In the genomic region with DNA sequence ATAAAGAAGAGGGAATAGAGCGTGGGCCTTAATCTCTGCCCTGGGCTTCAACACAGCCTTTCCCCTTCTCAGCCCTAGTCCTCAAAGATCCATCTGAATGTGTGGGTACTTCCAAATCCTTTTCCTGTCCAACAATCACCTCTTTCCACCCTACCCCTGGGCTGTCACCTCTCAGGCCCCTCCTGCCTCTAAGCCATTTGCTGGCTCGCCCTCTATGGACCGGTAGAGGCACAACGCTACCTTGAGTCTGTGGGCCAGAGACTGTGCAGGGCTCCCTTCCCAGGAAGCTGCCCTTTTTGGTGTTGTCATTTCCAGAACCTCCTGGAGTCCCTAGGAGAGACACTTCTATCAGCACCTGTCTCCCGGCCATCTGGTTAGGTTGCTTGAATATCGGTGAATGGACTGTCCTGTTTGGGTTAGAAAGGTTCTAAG, we compare ENCODE assay signal across 8 mouse cellular contexts. TPM values are rescaled to one million over a fixed set of nuclear protein-coding genes. Genes with fewer than 3 reads are reported as not detected.
DNase-seq lines count a peak whose midpoint lies in the region; ATAC-seq and TF ChIP-seq lines count a peak whose summit lies in the region.

No protein-coding gene starts in this region.

- H3K4me3 ChIP-seq in heart, embryonic 13.5 days = peak overlapping the region; percentile 83
- peak overlapping the region; percentile 87 for H3K4me3 ChIP-seq in heart, postnatal 0 days (ENCODE audit: low read depth, low read length)
- peak overlapping the region; percentile 91 for H3K4me3 ChIP-seq in limb, embryonic 10.5 days
- H3K4me3 ChIP-seq in midbrain, embryonic 12.5 days = peak overlapping the region; percentile 78

- H3K4me2 ChIP-seq in heart, embryonic 13.5 days = peak overlapping the region; percentile 95
- peak overlapping the region; percentile 94 for H3K4me2 ChIP-seq in heart, postnatal 0 days (ENCODE audit: low read depth, low read length)
- H3K4me2 ChIP-seq in midbrain, embryonic 12.5 days (replicated peaks) = peak overlapping the region; percentile 62

- WGBS in heart, embryonic 13.5 days = 20% methylated on average over 6 of the region's 6 CpGs
- 22% methylated on average over 6 of the region's 6 CpGs for WGBS in heart, postnatal 0 days
- 22% methylated on average over 6 of the region's 6 CpGs for WGBS in limb, embryonic 10.5 days
- WGBS in midbrain, embryonic 12.5 days = 20% methylated on average over 6 of the region's 6 CpGs

- intact Hi-C loops in heart, postnatal 25 days (cut with DNase I) = no loop called here

- no peak for ATAC-seq in heart, embryonic 13.5 days (ENCODE audit: extremely low read depth, insufficient number of reproducible peaks, low FRiP score, low TSS enrichment)
- ATAC-seq in heart, postnatal 0 days (ENCODE audit: insufficient read depth, low read depth) = peak; percentile 54
- no peak for ATAC-seq in midbrain, embryonic 12.5 days (ENCODE audit: low FRiP score, low read depth)

- no peaks in the 10 kb centered on the region for H3K9me3 ChIP-seq in heart, embryonic 13.5 days
- H3K9me3 ChIP-seq in heart, postnatal 0 days (replicated peaks; ENCODE audit: control insufficient read depth, low read length) = no peaks in the 10 kb centered on the region
- H3K9me3 ChIP-seq in limb, embryonic 10.5 days (replicated peaks) = no peaks in the 10 kb centered on the region
- H3K9me3 ChIP-seq in midbrain, embryonic 12.5 days = no peaks in the 10 kb centered on the region

- H3K4me1 ChIP-seq in heart, embryonic 13.5 days = peaks cover 11% of the 10 kb centered on the region
- peaks cover 10% of the 10 kb centered on the region; the same call in 1 of the 2 replicates for H3K4me1 ChIP-seq in heart, postnatal 0 days (ENCODE audit: control insufficient read depth, insufficient read depth)
- H3K4me1 ChIP-seq in limb, embryonic 10.5 days = peaks cover 26% of the 10 kb centered on the region
- peaks cover 12% of the 10 kb centered on the region for H3K4me1 ChIP-seq in midbrain, embryonic 12.5 days

- H3K27ac ChIP-seq in heart, embryonic 13.5 days (replicated peaks) = 0 out of 2 replicates have a peak overlapping the region, but pooled peaks have one; percentile 69
- H3K27ac ChIP-seq in heart, postnatal 0 days (ENCODE audit: low read depth) = no peak overlapping the region
- H3K27ac ChIP-seq in limb, embryonic 10.5 days = no peak overlapping the region
- peak overlapping the region; percentile 93 for H3K27ac ChIP-seq in midbrain, embryonic 12.5 days (replicated peaks)

- peaks cover 16% of the 10 kb centered on the region; the same call in 1 of the 2 replicates for H3K27me3 ChIP-seq in heart, embryonic 13.5 days (replicated peaks)
- H3K27me3 ChIP-seq in heart, postnatal 0 days (ENCODE audit: control insufficient read depth, insufficient read depth, low read length) = no peaks in the 10 kb centered on the region
- H3K27me3 ChIP-seq in limb, embryonic 10.5 days (ENCODE audit: low read depth, poor library complexity, severe bottlenecking) = 0 out of 2 replicates have a peak, but pooled peaks cover 12% of the 10 kb centered on the region
- H3K27me3 ChIP-seq in midbrain, embryonic 12.5 days = peaks cover 14% of the 10 kb centered on the region

- no peak for TF ChIP-seq EP300 in heart, postnatal 0 days (IDR thresholded peaks at IDR 0.05; ENCODE audit: low read depth)

- DNase-seq in heart, postnatal 25 days (ENCODE audit: low spot score) = no peak
- peak; percentile 59 for DNase-seq in cerebellum, adult 9-11 months
- peak; percentile 26 for DNase-seq in heart, postnatal 0 days (ENCODE audit: low spot score)
- peak; percentile 48 for DNase-seq in limb, embryonic 10.5 days (ENCODE audit: low spot score)
- DNase-seq in ovary, postnatal 14 days (ENCODE audit: low spot score) = no peak
- DNase-seq in urinary bladder, adult 2 months (ENCODE audit: low spot score) = no peak

- TF ChIP-seq CTCF in heart, postnatal 0 days (IDR thresholded peaks at IDR 0.05; ENCODE audit: low read depth) = peak; percentile 45

- H3K36me3 ChIP-seq in heart, embryonic 13.5 days = peaks cover 43% of the 10 kb centered on the region
- peaks cover 40% of the 10 kb centered on the region for H3K36me3 ChIP-seq in heart, postnatal 0 days (replicated peaks; ENCODE audit: control insufficient read depth, insufficient read depth, low read length)
- H3K36me3 ChIP-seq in limb, embryonic 10.5 days = peaks cover 42% of the 10 kb centered on the region
- H3K36me3 ChIP-seq in midbrain, embryonic 12.5 days = peaks cover 41% of the 10 kb centered on the region

- peak overlapping the region; percentile 92 for H3K9ac ChIP-seq in heart, embryonic 13.5 days
- peak overlapping the region; percentile 77 for H3K9ac ChIP-seq in heart, postnatal 0 days (replicated peaks; ENCODE audit: low read depth, low read length)
- H3K9ac ChIP-seq in midbrain, embryonic 12.5 days (replicated peaks) = peak overlapping the region; percentile 89

RNA-seq across cellular contexts. Expression of a gene that starts 1.0 kb away (rescaled TPM):
- polyA plus RNA-seq in heart, embryonic 13.5 days (2015; fragmentation: Nextera tagmentation; extraction: Ambion mirVana) = 9.2 and 10.1 TPM in 2 replicates
- 10 to 100 TPM; 17.9 to 18.7 TPM for total RNA-seq in heart, postnatal 25 days (2021)
- total RNA-seq in heart, postnatal 0 days (2014; rRNA removed; ENCODE audit: low replicate concordance) = 28.2 and 30.0 TPM in 2 replicates
- polyA plus RNA-seq in heart, postnatal 0 days (2015; fragmentation: Nextera tagmentation; extraction: Ambion mirVana) = 8.4 and 8.6 TPM in 2 replicates
- polyA plus RNA-seq in limb, embryonic 10.5 days (2016; fragmentation: Nextera tagmentation; extraction: Ambion mirVana) = 8.5 and 9.8 TPM in 2 replicates
- 26.2 and 27.8 TPM in 2 replicates for polyA plus RNA-seq in midbrain, embryonic 12.5 days (2016; fragmentation: Nextera tagmentation; extraction: Ambion mirVana)
- polyA plus RNA-seq in urinary bladder, adult 2 months (2012; rRNA removed) = 30.0 and 33.6 TPM in 2 replicates

RNA-seq across cellular contexts. Expression of a gene that starts 15.1 kb away (rescaled TPM):
- 30.7 and 34.2 TPM in 2 replicates for polyA plus RNA-seq in heart, embryonic 13.5 days (2015; fragmentation: Nextera tagmentation; extraction: Ambion mirVana)
- total RNA-seq in heart, postnatal 25 days (2021) = 10 to 100 TPM; 30.3 to 34.1 TPM
- 26.9 and 42.6 TPM in 2 replicates for total RNA-seq in heart, postnatal 0 days (2014; rRNA removed; ENCODE audit: low replicate concordance)
- 16.7 and 20.2 TPM in 2 replicates for polyA plus RNA-seq in heart, postnatal 0 days (2015; fragmentation: Nextera tagmentation; extraction: Ambion mirVana)
- 65.7 and 73.8 TPM in 2 replicates for polyA plus RNA-seq in limb, embryonic 10.5 days (2016; fragmentation: Nextera tagmentation; extraction: Ambion mirVana)
- 47.1 and 50.3 TPM in 2 replicates for polyA plus RNA-seq in midbrain, embryonic 12.5 days (2016; fragmentation: Nextera tagmentation; extraction: Ambion mirVana)
- 21.6 and 26.1 TPM in 2 replicates for polyA plus RNA-seq in urinary bladder, adult 2 months (2012; rRNA removed)

RNA-seq across cellular contexts. Expression of a gene that starts 16.1 kb away (rescaled TPM):
- polyA plus RNA-seq in heart, embryonic 13.5 days (2015; fragmentation: Nextera tagmentation; extraction: Ambion mirVana) = 24.6 and 26.2 TPM in 2 replicates
- 10 to 100 TPM; 17.2 to 18.3 TPM for total RNA-seq in heart, postnatal 25 days (2021)
- 23.5 and 56.9 TPM in 2 replicates for total RNA-seq in heart, postnatal 0 days (2014; rRNA removed; ENCODE audit: low replicate concordance)
- polyA plus RNA-seq in heart, postnatal 0 days (2015; fragmentation: Nextera tagmentation; extraction: Ambion mirVana) = 16.2 and 16.3 TPM in 2 replicates
- polyA plus RNA-seq in limb, embryonic 10.5 days (2016; fragmentation: Nextera tagmentation; extraction: Ambion mirVana) = 45.5 and 52.8 TPM in 2 replicates
- polyA plus RNA-seq in midbrain, embryonic 12.5 days (2016; fragmentation: Nextera tagmentation; extraction: Ambion mirVana) = 25.0 and 33.2 TPM in 2 replicates
- polyA plus RNA-seq in urinary bladder, adult 2 months (2012; rRNA removed) = 24.3 and 25.7 TPM in 2 replicates

RNA-seq across cellular contexts. Expression of a gene that starts 16.5 kb away (rescaled TPM):
- 15.7 and 17.1 TPM in 2 replicates for polyA plus RNA-seq in heart, embryonic 13.5 days (2015; fragmentation: Nextera tagmentation; extraction: Ambion mirVana)
- total RNA-seq in heart, postnatal 25 days (2021) = 10 to 100 TPM; 31.8 to 32.4 TPM
- 27.9 and 30.0 TPM in 2 replicates for total RNA-seq in heart, postnatal 0 days (2014; rRNA removed; ENCODE audit: low replicate concordance)
- polyA plus RNA-seq in heart, postnatal 0 days (2015; fragmentation: Nextera tagmentation; extraction: Ambion mirVana) = 14.2 and 14.5 TPM in 2 replicates
- 20.4 and 25.1 TPM in 2 replicates for polyA plus RNA-seq in limb, embryonic 10.5 days (2016; fragmentation: Nextera tagmentation; extraction: Ambion mirVana)
- 15.3 and 19.0 TPM in 2 replicates for polyA plus RNA-seq in midbrain, embryonic 12.5 days (2016; fragmentation: Nextera tagmentation; extraction: Ambion mirVana)
- polyA plus RNA-seq in urinary bladder, adult 2 months (2012; rRNA removed) = 36.8 and 46.5 TPM in 2 replicates

RNA-seq across cellular contexts. Expression of a gene that starts 44.3 kb away (rescaled TPM):
- polyA plus RNA-seq in heart, embryonic 13.5 days (2015; fragmentation: Nextera tagmentation; extraction: Ambion mirVana) = not detected in 2 replicates
- total RNA-seq in heart, postnatal 25 days (2021) = not detected
- not detected in 2 replicates for total RNA-seq in heart, postnatal 0 days (2014; rRNA removed; ENCODE audit: low replicate concordance)
- not detected in 2 replicates for polyA plus RNA-seq in heart, postnatal 0 days (2015; fragmentation: Nextera tagmentation; extraction: Ambion mirVana)
- 0.68 TPM in 1 of 2 replicates, not detected in the other for polyA plus RNA-seq in limb, embryonic 10.5 days (2016; fragmentation: Nextera tagmentation; extraction: Ambion mirVana)
- polyA plus RNA-seq in midbrain, embryonic 12.5 days (2016; fragmentation: Nextera tagmentation; extraction: Ambion mirVana) = 0.85 TPM in 1 of 2 replicates, not detected in the other
- polyA plus RNA-seq in urinary bladder, adult 2 months (2012; rRNA removed) = not detected in 2 replicates

Comparison
In these comparisons a context has a peak if more than half of its experiments do, and no peak if none do; other contexts are left out.
1. H3K27ac ChIP-seq: peak in heart, embryonic 13.5 days (single experiment) and midbrain, embryonic 12.5 days (single experiment); none in heart, postnatal 0 days (single experiment) and limb, embryonic 10.5 days (single experiment).
2. DNase-seq: peak in cerebellum, adult 9-11 months (single experiment), heart, postnatal 0 days (single experiment) and limb, embryonic 10.5 days (single experiment); none in heart, postnatal 25 days (single experiment), ovary, postnatal 14 days (single experiment) and urinary bladder, adult 2 months (single experiment).
3. Peak in every context shown above with its lines, with median percentiles within 50 percentile points of each other: H3K4me2 ChIP-seq, H3K4me3 ChIP-seq and H3K9ac ChIP-seq.